Mouse (Mus musculus): ENCODE measurements around the gene Triml1.

The Triml1 gene

DNA sequence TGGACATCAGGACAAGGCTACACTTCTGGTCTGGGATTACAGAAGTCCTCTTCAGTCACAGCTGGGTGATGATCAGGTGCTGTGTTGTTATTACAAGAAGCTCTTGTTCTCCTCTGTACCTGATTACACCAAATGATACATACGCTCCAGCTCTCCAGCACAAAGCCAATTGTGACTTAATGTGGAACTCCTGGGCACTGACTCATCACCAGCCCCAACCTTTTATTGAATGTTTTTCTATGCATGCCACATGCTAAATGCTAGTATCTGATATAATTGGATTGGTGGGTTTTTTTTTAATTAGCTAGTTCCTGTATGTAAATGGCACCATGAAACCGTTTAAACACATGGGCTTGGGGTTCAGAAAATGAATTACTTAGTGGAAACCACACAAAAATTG lies at the start of gene Triml1:
Gene Triml1, minus strand, starts transcription at position 101 of the 400 bp plus-strand sequence.
- CTCF ChIA-PET: no interaction called here

GRCm38 (mm10) chr8:43182281-43182680 lies 41.0 kb upstream of the Triml1 start:
- CTCF ChIA-PET: interaction anchor here (0.9 kb wide), 1 partner anchor 106 kb away, joined by 3 read pairs; no protein-coding TSS in a partner anchor

DNA sequence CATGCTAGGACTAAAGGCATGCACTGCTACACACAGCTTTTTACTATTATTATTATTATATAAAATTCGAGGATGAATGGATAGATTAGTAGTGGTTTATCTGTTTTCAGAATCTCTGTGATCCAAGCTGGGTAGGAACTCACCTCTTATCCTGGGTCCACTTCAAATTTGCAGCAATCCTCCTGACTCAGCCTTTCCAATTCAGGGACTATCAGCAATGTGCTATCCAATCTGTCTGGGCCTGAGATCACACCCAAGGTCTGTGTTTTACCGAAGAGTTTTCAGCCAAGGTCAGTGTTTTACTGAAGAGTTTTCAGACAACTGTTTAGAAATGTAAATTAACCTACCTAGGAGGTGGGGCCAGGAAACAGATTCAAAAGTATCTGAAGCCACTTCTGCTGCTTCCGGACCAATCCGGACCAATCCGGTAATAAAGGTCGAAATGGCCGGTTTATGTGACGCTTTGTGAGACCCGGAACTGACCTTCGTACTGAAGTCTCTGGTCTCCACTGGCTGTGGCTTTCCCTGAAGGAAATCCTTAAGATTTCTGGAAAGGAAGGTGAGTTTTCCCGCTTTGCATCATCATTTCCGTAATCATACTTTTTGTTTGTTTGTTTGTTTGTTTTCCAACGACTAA lies 38.9 kb upstream of the Triml1 start, which contains the start of gene Triml2:
Gene Triml2, plus strand, starts transcription at position 488 of the 637 bp plus-strand sequence.
- CTCF ChIA-PET: no interaction called here

DNA sequence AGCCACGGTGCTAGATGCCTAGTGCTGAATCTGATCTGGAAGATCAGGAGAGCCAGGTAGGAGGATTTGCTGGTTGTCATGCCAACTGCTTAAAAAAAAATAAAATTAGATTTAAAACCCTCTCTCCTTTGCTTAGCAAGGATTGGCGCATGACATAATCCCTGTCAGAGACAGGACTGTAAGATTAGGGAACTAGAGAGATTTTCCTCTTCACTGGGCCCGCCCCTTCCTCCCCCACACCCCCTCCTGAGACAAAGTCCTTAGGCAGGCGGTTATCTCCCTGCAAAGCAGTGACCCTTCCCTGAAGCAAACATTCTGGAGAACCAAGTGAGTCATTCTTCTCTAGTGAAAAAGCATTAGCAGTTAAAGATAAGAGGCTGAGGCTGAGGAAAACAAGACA lies 37.9 kb upstream of the Triml1 start:
- CTCF ChIA-PET: no interaction called here

GRCm38 (mm10) chr8:43178263-43178662 lies 37.0 kb upstream of the Triml1 start:
- CTCF ChIA-PET: no interaction called here

DNA sequence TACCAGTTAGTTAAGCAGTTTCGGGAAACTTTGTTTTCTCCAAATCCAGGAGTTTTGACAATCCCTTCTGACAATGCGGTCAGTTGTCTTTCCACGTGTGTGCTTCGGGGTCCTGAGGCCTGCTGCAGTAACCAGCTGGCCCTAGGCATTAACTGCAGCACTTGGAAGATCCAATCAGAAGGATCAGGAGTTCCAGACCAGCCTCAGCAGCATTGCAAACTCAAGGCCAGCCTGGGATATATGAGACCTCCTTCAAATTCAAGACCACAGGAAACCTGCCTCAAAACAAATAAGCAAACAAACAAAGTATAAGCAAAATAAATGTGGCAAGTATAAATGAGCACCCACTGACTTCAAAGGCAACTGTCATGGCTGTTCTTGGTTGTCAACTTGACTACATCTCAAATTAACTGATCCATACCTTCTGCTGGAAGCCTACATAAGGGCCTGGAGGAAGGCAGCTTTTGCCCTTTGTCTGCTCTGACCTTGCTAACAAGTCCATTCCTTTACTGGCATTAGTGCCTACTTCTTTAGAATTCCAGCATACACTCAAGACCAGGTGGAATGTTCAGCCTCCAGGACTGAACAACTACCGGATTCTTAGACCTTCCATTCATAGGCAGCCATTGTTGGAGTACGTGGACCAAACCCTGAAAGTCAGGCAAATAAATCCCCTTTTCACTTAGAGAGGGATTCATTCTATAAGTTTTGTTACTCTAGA lies 35.6 kb upstream of the Triml1 start:
- CTCF ChIA-PET: no interaction called here

DNA sequence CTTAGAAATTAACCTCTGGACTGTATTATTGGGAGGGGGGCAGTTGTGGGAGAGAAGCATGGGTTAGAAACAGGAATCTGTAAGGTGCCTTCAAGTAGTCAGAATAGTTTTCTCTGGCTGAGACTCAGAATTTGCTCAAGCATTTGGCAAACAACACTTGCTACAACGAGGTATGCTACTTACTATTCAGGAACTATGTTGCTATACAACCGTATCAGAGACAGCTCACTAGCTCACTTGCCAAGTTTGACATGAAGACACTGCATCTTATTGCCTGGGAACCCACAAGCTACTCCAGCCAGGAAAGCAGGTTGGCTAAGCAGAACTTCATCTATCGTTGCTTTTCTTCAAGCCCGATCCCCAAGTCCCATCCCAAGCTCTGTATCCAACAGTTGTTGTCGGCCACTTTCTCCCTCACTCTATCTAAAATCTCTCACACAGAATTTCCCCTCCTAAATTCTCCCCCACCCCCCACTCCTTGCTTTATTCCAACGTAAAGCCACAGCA lies 28.0 kb upstream of the Triml1 start:
- CTCF ChIA-PET: no interaction called here

DNA sequence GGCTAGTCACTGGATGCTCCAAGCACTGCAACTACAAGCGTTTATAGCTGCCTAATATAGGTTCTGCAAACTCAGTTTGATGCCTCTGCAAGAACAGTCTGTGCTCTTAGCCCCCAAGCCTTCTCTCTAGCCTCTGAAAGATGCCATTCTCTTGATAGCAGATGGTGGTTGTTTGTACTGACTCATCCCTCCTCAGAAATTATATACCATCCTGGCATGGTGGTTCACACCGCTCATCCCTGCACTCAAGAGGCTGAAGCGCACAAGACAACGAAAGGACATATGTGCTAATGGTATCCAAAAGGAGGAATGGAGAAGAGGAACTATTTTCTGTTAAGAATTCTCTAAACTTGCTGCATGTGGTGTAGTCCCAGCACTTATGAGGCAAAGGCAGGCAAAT lies 26.8 kb upstream of the Triml1 start:
- CTCF ChIA-PET: no interaction called here

DNA sequence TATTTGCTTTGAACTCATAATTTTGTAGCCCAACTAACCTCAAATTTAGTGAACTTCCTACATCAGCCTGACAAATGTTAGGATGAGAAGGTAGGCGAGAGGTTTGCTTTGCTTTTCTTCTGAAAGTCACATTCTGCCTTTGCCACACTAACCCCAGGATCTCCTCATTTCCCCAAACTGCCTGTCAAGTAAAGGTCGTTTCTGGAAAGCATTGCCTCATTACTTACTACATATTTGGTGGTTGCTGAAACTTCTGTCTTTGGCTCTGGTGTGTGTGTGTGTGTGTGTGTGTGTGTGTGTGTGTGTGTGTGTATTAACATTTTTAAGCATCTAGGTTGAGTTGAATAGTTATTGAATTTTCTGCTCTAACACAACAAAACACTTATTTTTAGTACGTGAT lies 23.2 kb upstream of the Triml1 start:
- CTCF ChIA-PET: no interaction called here

DNA sequence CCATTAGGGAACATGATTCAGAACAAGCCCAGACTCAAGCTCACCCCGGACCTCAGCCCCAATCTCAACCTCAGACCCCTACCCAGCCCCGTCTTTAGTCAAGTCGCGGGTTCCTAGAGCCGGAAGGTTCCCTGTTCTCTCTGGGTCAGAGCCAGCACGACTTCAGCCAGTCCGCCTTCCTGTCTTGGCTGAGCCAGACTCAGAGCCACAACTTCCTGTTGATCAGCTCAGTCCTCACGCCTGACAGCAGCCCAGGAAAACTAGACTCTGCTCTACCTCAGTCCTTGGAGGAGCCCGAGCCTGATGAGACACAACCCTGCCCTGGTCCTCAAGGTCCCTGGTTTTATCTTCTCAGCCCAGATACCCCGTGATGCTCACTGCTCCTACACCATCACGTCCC lies 22.0 kb upstream of the Triml1 start:
- CTCF ChIA-PET: no interaction called here

GRCm38 (mm10) chr8:43149307-43149706 lies 8.0 kb upstream of the Triml1 start:
- CTCF ChIA-PET: no interaction called here

- CTCF ChIA-PET: no interaction called here
Measured at GRCm38 (mm10) chr8:43111205-43111827, 30.0 kb downstream of the Triml1 start.

Measured in spleen, embryonic (tissue).